Mouse (Mus musculus) heart, embryonic 11.5 days (tissue): ENCODE measurements around the gene Tbkbp1. TPM values are rescaled to one million over a fixed set of nuclear protein-coding genes. Genes with fewer than 3 reads are reported as not detected.
A peak's percentile ranks its signal among the peaks of the same experiment; 100 is the strongest.
"Not testable (repeated sequence)": the region's sequence is repeated elsewhere in the genome, so short reads cannot be mapped to it uniquely, and the experiment has no call there.

Experiments
- ATAC-seq: fragments of 200-750 bp; cut with Nextera tagmentation; replicated peaks from 2 replicates; pipeline ENCODE4 v1.8.0; 2017; ENCODE audit warnings: moderate library complexity; ENCODE audit not compliant: insufficient number of reproducible peaks, low FRiP score, low TSS enrichment
- H3K27ac ChIP-seq: fragments of 300-500 bp; sonication (generic); 2 replicates; pipeline ENCODE4 v1.5.1; 2014; ENCODE audit warnings: mild to moderate bottlenecking, low read depth, low read length
- H3K27me3 ChIP-seq: fragments of 300-500 bp; sonication (generic); 2 replicates; pipeline ENCODE4 v1.6.1; 2014; ENCODE audit warnings: mild to moderate bottlenecking, low read length, mixed read lengths; ENCODE audit not compliant: control insufficient read depth, insufficient read depth
- H3K36me3 ChIP-seq: fragments of 300-500 bp; sonication (generic); 2 replicates; pipeline ENCODE4 v1.6.1; 2014; ENCODE audit warnings: mild to moderate bottlenecking, low read length, moderate library complexity, mixed read lengths; ENCODE audit not compliant: control insufficient read depth, insufficient read depth
- H3K4me1 ChIP-seq: fragments of 300-500 bp; sonication (generic); 2 replicates; pipeline ENCODE4 v1.6.1; 2014; ENCODE audit warnings: low read length; ENCODE audit not compliant: control insufficient read depth, insufficient read depth
- H3K4me2 ChIP-seq: fragments of 300-500 bp; sonication (generic); 2 replicates; pipeline ENCODE4 v1.6.1; 2014; ENCODE audit warnings: mild to moderate bottlenecking, moderate library complexity
- H3K4me3 ChIP-seq: fragments of 300-500 bp; sonication (generic); 2 replicates; pipeline ENCODE4 v1.5.1; 2014; ENCODE audit warnings: low read depth, low read length
- H3K9ac ChIP-seq: fragments of 300-500 bp; sonication (generic); 2 replicates; pipeline ENCODE4 v1.6.1; 2014; ENCODE audit warnings: mild to moderate bottlenecking, low read depth, low read length, moderate library complexity
- H3K9me3 ChIP-seq: fragments of 300-500 bp; sonication (generic); replicated peaks from 2 replicates; pipeline ENCODE4 v1.6.1; 2016; ENCODE audit warnings: low read length; ENCODE audit not compliant: control insufficient read depth
- WGBS: fragments of 180-500 bp; shearing (Covaris S2); extraction: QIAGEN DNeasy Blood & Tissue Kit; methylation state at CpG from one replicate; pipeline ENCODE4 v1.1.7; 2014; ENCODE audit not compliant: insufficient replicate concordance; 5-methylcytosine and 5-hydroxymethylcytosine counted together
- polyA plus RNA-seq: library from polyadenylated mRNA; unstranded; fragments of >200 nt; fragmentation: Nextera tagmentation; extraction: Ambion mirVana; gene quantifications from 2 replicates; pipeline ENCODE4 v1.2.1, GENCODE M21; 2014

The Tbkbp1 gene
- polyA plus RNA-seq = 5.7 and 6.8 TPM in 2 replicates

- Histone ChIP-seq H3K27ac (peak within 1 kb of the TSS; percentile 91), H3K4me1 (peaks cover 17% of the 10 kb centered on the region), H3K9me3 (no peaks in the 10 kb centered on the region), H3K9ac (peak within 1 kb of the TSS; percentile 74), H3K4me2 (peak within 1 kb of the TSS; percentile 94), H3K36me3 (peaks cover 12% of the 10 kb centered on the region), H3K27me3 (peaks cover 6% of the 10 kb centered on the region; the same call in 1 of the 2 replicates), H3K4me3 (peak within 1 kb of the TSS; percentile 75)
- 0% methylated on average over 35 of the region's 64 CpGs for WGBS
- peak; percentile 6 for ATAC-seq
Observed at GRCm38 (mm10) chr11:97151343-97151801, at the start of gene Tbkbp1. Gene Tbkbp1, minus strand, starts transcription at chr11:97151495.

- WGBS = 87% methylated on average over 6 of the region's 6 CpGs
- H3K27ac ChIP-seq = no peak overlapping the region
Observed at GRCm38 (mm10) chr11:97199519-97199918, 48.2 kb upstream of the Tbkbp1 start.

GRCm38 (mm10) chr11:97198601-97199000, 47.3 kb upstream of the Tbkbp1 start:
- Histone ChIP-seq H3K27me3 (no peaks in the 10 kb centered on the region), H3K4me1 (0 out of 2 replicates have a peak, but pooled peaks cover 3% of the 10 kb centered on the region), H3K9me3 (no peaks in the 10 kb centered on the region), H3K27ac (no peak overlapping the region), H3K36me3 (no peaks in the 10 kb centered on the region), H3K4me3 (no peak overlapping the region), H3K9ac (no peak overlapping the region), H3K4me2 (no peak overlapping the region)
- 24% methylated on average over 5 of the region's 5 CpGs for WGBS
- no peak for ATAC-seq

More at GRCm38 (mm10) chr11:97199519-97199918, 48.2 kb upstream of the Tbkbp1 start:
- Histone ChIP-seq H3K4me1 (0 out of 2 replicates have a peak, but pooled peaks cover 3% of the 10 kb centered on the region), H3K27me3 (no peaks in the 10 kb centered on the region), H3K4me3 (no peak overlapping the region), H3K9me3 (no peaks in the 10 kb centered on the region), H3K9ac (no peak overlapping the region), H3K36me3 (no peaks in the 10 kb centered on the region), H3K4me2 (no peak overlapping the region)
- ATAC-seq = no peak

- no peaks in the 10 kb centered on the region for H3K27me3 ChIP-seq
- no peak overlapping the region for H3K27ac ChIP-seq
- 75% methylated on average over 8 of the region's 8 CpGs for WGBS
- 0 out of 2 replicates have a peak, but pooled peaks cover 3% of the 10 kb centered on the region for H3K4me1 ChIP-seq
- ATAC-seq = no peak
- H3K9me3 ChIP-seq = no peaks in the 10 kb centered on the region
- H3K4me3 ChIP-seq = no peak overlapping the region
- H3K36me3 ChIP-seq = no peaks in the 10 kb centered on the region
- H3K4me2 ChIP-seq = no peak overlapping the region
- no peak overlapping the region for H3K9ac ChIP-seq
Observed at GRCm38 (mm10) chr11:97197021-97197420, 45.7 kb upstream of the Tbkbp1 start.

- Histone ChIP-seq H3K27me3 (no peaks in the 10 kb centered on the region), H3K4me3 (no peak overlapping the region), H3K36me3 (no peaks in the 10 kb centered on the region), H3K9ac (no peak overlapping the region), H3K9me3 (no peaks in the 10 kb centered on the region), H3K27ac (no peak overlapping the region), H3K4me1 (0 out of 2 replicates have a peak, but pooled peaks cover 3% of the 10 kb centered on the region), H3K4me2 (no peak overlapping the region)
- ATAC-seq = no peak
- WGBS = 70% methylated on average over 12 of the region's 12 CpGs
Observed at GRCm38 (mm10) chr11:97196541-97196940, 45.2 kb upstream of the Tbkbp1 start.

- Histone ChIP-seq H3K27ac (no peak overlapping the region), H3K27me3 (no peaks in the 10 kb centered on the region), H3K36me3 (no peaks in the 10 kb centered on the region), H3K9ac (no peak overlapping the region), H3K4me2 (no peak overlapping the region), H3K4me1 (peaks cover 7% of the 10 kb centered on the region; the same call in 1 of the 2 replicates), H3K9me3 (no peaks in the 10 kb centered on the region), H3K4me3 (no peak overlapping the region)
- no peak for ATAC-seq
Observed at GRCm38 (mm10) chr11:97192621-97192951, 41.3 kb upstream of the Tbkbp1 start.

GRCm38 (mm10) chr11:97191915-97192620, 40.8 kb upstream of the Tbkbp1 start:
- H3K4me3 ChIP-seq = no peak overlapping the region
- ATAC-seq = no peak
- no peaks in the 10 kb centered on the region for H3K27me3 ChIP-seq
- peaks cover 7% of the 10 kb centered on the region; the same call in 1 of the 2 replicates for H3K4me1 ChIP-seq
- H3K27ac ChIP-seq = no peak overlapping the region
- H3K4me2 ChIP-seq = no peak overlapping the region
- no peaks in the 10 kb centered on the region for H3K36me3 ChIP-seq
- H3K9ac ChIP-seq = no peak overlapping the region
- WGBS = 63% methylated on average over 6 of the region's 6 CpGs
- H3K9me3 ChIP-seq = no peaks in the 10 kb centered on the region

GRCm38 (mm10) chr11:97190992-97191391, 39.7 kb upstream of the Tbkbp1 start:
- no peak overlapping the region for H3K27ac ChIP-seq
- WGBS = 89% methylated on average over 6 of the region's 6 CpGs
- no peak overlapping the region for H3K4me2 ChIP-seq

GRCm38 (mm10) chr11:97189645-97190044, 38.4 kb upstream of the Tbkbp1 start:
- peak overlapping the region; percentile 94 for H3K4me2 ChIP-seq
- not testable (repeated sequence) for H3K9me3 ChIP-seq, H3K36me3 ChIP-seq, H3K9ac ChIP-seq, ATAC-seq, H3K4me3 ChIP-seq, H3K27me3 ChIP-seq
- peak overlapping the region; percentile 99; the same call in 1 of the 2 replicates for H3K27ac ChIP-seq
- peaks cover 21% of the 10 kb centered on the region for H3K4me1 ChIP-seq
- 85% methylated on average over 6 of the region's 6 CpGs for WGBS

More at GRCm38 (mm10) chr11:97190992-97191391, 39.7 kb upstream of the Tbkbp1 start:
- no peaks in the 10 kb centered on the region for H3K27me3 ChIP-seq
- no peak overlapping the region for H3K4me3 ChIP-seq
- H3K9ac ChIP-seq = no peak overlapping the region
- H3K4me1 ChIP-seq = peaks cover 12% of the 10 kb centered on the region
- 0 out of 2 replicates have a peak, but pooled peaks cover 2% of the 10 kb centered on the region for H3K36me3 ChIP-seq
- ATAC-seq = no peak
- no peaks in the 10 kb centered on the region for H3K9me3 ChIP-seq
